ENCODE assay signal across 16 mouse cellular contexts in the genomic region with DNA sequence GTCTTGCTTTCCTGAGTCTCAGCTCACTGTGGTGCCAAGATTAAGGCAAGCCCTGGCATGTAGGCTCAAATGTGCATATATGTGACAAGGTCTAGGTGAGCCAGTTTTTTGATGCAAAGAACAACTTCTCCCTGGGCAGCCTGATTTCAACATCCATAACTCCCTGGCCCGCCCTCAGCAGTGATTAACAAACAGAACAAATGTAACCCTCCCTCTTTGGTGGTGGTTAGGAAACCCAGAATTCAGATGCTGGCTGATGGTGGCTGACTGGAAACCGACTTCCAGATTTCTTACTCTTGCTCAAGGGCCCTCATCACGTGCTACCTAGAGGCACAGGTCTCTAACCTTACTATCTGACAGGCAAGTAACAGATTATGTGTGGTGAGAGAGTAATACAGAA. TPM values are rescaled to one million over a fixed set of nuclear protein-coding genes. Genes with fewer than 3 reads are reported as not detected.
A peak's percentile ranks its signal among the peaks of the same experiment; 100 is the strongest.
DNase-seq lines count a peak whose midpoint lies in the region; ATAC-seq and TF ChIP-seq lines count a peak whose summit lies in the region.
"Not testable (repeated sequence)": the region's sequence is repeated elsewhere in the genome, so short reads cannot be mapped to it uniquely, and the experiment has no call there.
"Had no signal": no experiment of that assay in that cellular context is flagged by ENCODE, and none has a peak within 500 bp of the region (broad histone marks: within the 10 kb centered on the region; RNA-seq: fewer than 3 reads in every experiment).

A gene (plus strand): TSS at position 234 of the 400 bp plus-strand sequence.

- peak; percentile 92 for ATAC-seq in common myeloid progenitor, adult 5-6 weeks (replicated peaks; ENCODE audit: low read depth, poor library complexity, severe bottlenecking)
- ATAC-seq in lung, postnatal 0 days, result peak; percentile 85
- peak; percentile 98 for ATAC-seq in megakaryocyte, adult 5-6 weeks (ENCODE audit: poor library complexity, severe bottlenecking)
- peak; percentile 87 for ATAC-seq in neutrophil, adult 5-6 weeks (ENCODE audit: extremely low read depth, insufficient number of reproducible peaks, low FRiP score, poor library complexity, severe bottlenecking)

- H3K79me2 ChIP-seq in liver, adult 2 months (ENCODE audit: control insufficient read depth, insufficient read depth, low read length), result peaks cover 22% of the 10 kb centered on the region; the same call in 1 of the 2 replicates

- H3K36me3 ChIP-seq in liver, adult 2 months (ENCODE audit: control insufficient read depth, insufficient read depth, low read length); lung, postnatal 0 days (ENCODE audit: insufficient read depth, low read length): not testable (repeated sequence)

- peak; percentile 24; the same call in 1 of the 2 replicates for TF ChIP-seq EP300 in lung, postnatal 0 days (IDR thresholded peaks at IDR 0.05)

- H3K4me1 ChIP-seq in liver, adult 2 months (ENCODE audit: control insufficient read depth, insufficient read depth, low read length), result peaks cover 31% of the 10 kb centered on the region
- not testable (repeated sequence) for H3K4me1 ChIP-seq in lung, postnatal 0 days (ENCODE audit: insufficient read depth, low read depth, low read length)

- DNase-seq in 3T3-L1 (ENCODE audit: low read depth, low spot score), result peak; percentile 67
- peak; percentile 14 for DNase-seq in adrenal gland, adult 2 months
- DNase-seq in fibroblast of lung, adult 2 months (ENCODE audit: low read depth), result peak; percentile 32
- DNase-seq in liver, adult 2 months (ENCODE audit: extremely low read depth, low read depth, low spot score), result peak; percentile 72
- DNase-seq in lung, postnatal 0 days (ENCODE audit: low spot score), result peak; percentile 68

- H3K27ac ChIP-seq in liver, adult 2 months (replicated peaks; ENCODE audit: insufficient read depth, low read depth, low read length), result peak within 1 kb of the TSS; percentile 76
- H3K27ac ChIP-seq in lung, postnatal 0 days (ENCODE audit: low read length), result not testable (repeated sequence)

- H3K4me3 ChIP-seq in liver, adult 2 months (ENCODE audit: insufficient read depth, low read depth, low read length), result peak within 1 kb of the TSS; percentile 60
- H3K4me3 ChIP-seq in lung, postnatal 0 days (ENCODE audit: low read depth, low read length), result not testable (repeated sequence)

- not testable (repeated sequence) for TF ChIP-seq CTCF in liver, adult 2 months (IDR thresholded peaks at IDR 0.05; ENCODE audit: low read depth, low read length); lung, postnatal 0 days (IDR thresholded peaks at IDR 0.05)

- peak within 1 kb of the TSS; percentile 71 for H3K9ac ChIP-seq in liver, adult 2 months (ENCODE audit: low read depth, low read length)
- H3K9ac ChIP-seq in lung, postnatal 0 days (replicated peaks; ENCODE audit: low read depth), result not testable (repeated sequence)

- not testable (repeated sequence) for TF ChIP-seq POLR2A in liver, adult 2 months (IDR thresholded peaks at IDR 0.05; ENCODE audit: extremely low read depth, insufficient read depth, low read length)

- H3K4me2 ChIP-seq in lung, postnatal 0 days (replicated peaks; ENCODE audit: low read depth, low read length), result not testable (repeated sequence)

- 13% methylated on average over 3 of the region's 3 CpGs for WGBS in liver, adult 2 months
- WGBS in lung, postnatal 0 days, result 28% methylated on average over 2 of the region's 3 CpGs

- not testable (repeated sequence) for H3K27me3 ChIP-seq in liver, adult 2 months (ENCODE audit: control insufficient read depth, insufficient read depth, low read length); lung, postnatal 0 days (replicated peaks; ENCODE audit: insufficient read depth, low read length)

- H3K9me3 ChIP-seq in lung, postnatal 0 days (ENCODE audit: low read length), result not testable (repeated sequence)

RNA-seq across cellular contexts. Expression of the gene that starts here (rescaled TPM):
- total RNA-seq in adrenal gland, adult 2 months (2021), result 1 to 10 TPM; 4.8 to 6.5 TPM
- polyA plus RNA-seq in adrenal gland, adult 2 months (2012; rRNA removed), result 8.9 and 9.5 TPM in 2 replicates
- total RNA-seq in common myeloid progenitor, adult 5-6 weeks (2017), result 0.91 and 4.2 TPM in 2 replicates
- total RNA-seq in liver, adult 2 months (2014; rRNA removed), result 97.1 and 102 TPM in 2 replicates
- polyA plus RNA-seq in liver, adult 2 months (2012; rRNA removed), result 77.3 and 91.0 TPM in 2 replicates
- polyA plus RNA-seq in lung, postnatal 0 days (2015; fragmentation: Nextera tagmentation; extraction: Ambion mirVana), result 2.4 and 3.2 TPM in 2 replicates
- total RNA-seq in megakaryocyte, adult 5-6 weeks (2015), result 3.7 and 6.3 TPM in 2 replicates
- total RNA-seq in megakaryocyte, adult 5-6 weeks (2017), result 4.6 and 6.1 TPM in 2 replicates
- total RNA-seq in neutrophil, adult 5-6 weeks (2017), result 8.6 and 9.6 TPM in 2 replicates
- polyA plus RNA-seq: CD4-positive, CD25-positive, alpha-beta regulatory T cell, adult 4 months; embryonic facial prominence, embryonic 11.5 days; forebrain, embryonic 10.5 days; heart, embryonic 12.5 days; kidney, embryonic 14.5 days; limb, embryonic 10.5 days; midbrain, embryonic 12.5 days; neural tube, embryonic 11.5 days had no signal

Comparison
In these comparisons a context has a peak if more than half of its experiments do, and no peak if none do; other contexts are left out.
1. DNase-seq: peak in every context shown above with its lines; median percentile 72 in liver, adult 2 months; 68 in lung, postnatal 0 days; 67 in 3T3-L1; 32 in fibroblast of lung, adult 2 months; 14 in adrenal gland, adult 2 months.